Mouse (Mus musculus) left cerebral cortex, postnatal 25 days (tissue): ENCODE results near the gene Olfr1445. TPM values are rescaled to one million over a fixed set of nuclear protein-coding genes. Genes with fewer than 3 reads are reported as not detected.

Source experiments
- DNase-seq, 2 experiments: peaks; one replicate each; pipeline ENCODE4 v3.0.0; 2022; ENCODE audit warnings: low spot score in 2 of 2, mixed read lengths in 1 of 2
- intact Hi-C: fragments of 180-260 bp; cut with DNase I; formaldehyde crosslinking; loops from one replicate; pipeline ENCODE4 v1.15.1; 2025
- total RNA-seq, 2 experiments: library from RNA; stranded (reverse); gene quantifications; 2 replicates each; pipeline ENCODE4 v1.2.3; 2021

Gene Olfr1445
- total RNA-seq = not detected

GRCm38 (mm10) chr19:12883555-12883954 is at the start of gene Olfr1445:
Gene Olfr1445, plus strand, starts transcription at chr19:12883855.
- intact Hi-C loops = no loop called here

GRCm38 (mm10) chr19:12838507-12838906 is 45.1 kb upstream of the Olfr1445 start:
- intact Hi-C loops = no loop called here

More at GRCm38 (mm10) chr19:12883555-12883954, at the start of gene Olfr1445:
- no peak for DNase-seq

GRCm38 (mm10) chr19:12846382-12846781 is 37.3 kb upstream of the Olfr1445 start, which contains the start of gene Gm5244:
Gene Gm5244, plus strand, starts transcription at chr19:12846682.
- intact Hi-C loops = no loop called here
- DNase-seq = no peak

More at GRCm38 (mm10) chr19:12838507-12838906, 45.1 kb upstream of the Olfr1445 start:
- DNase-seq = peak in 1 of 2 experiments; percentile 60

GRCm38 (mm10) chr19:12856983-12857382 is 26.7 kb upstream of the Olfr1445 start, which contains the start of gene Olfr1444:
Gene Olfr1444, plus strand, starts transcription at chr19:12857283.
- DNase-seq = no peak
- intact Hi-C loops = no loop called here

GRCm38 (mm10) chr19:12893424-12893823 is 9.8 kb downstream of the Olfr1445 start, which contains the start of gene Olfr1446:
Gene Olfr1446, minus strand, starts transcription at chr19:12893524.
- no peak for DNase-seq
- intact Hi-C loops = no loop called here

- no peak for DNase-seq
- intact Hi-C loops = no loop called here
These were observed 20.0 kb downstream of the Olfr1445 start, which contains the start of gene Olfr1447 for GRCm38 (mm10) chr19:12903643-12904042. Gene Olfr1447, minus strand, starts transcription at chr19:12903743.

- no peak for DNase-seq
- intact Hi-C loops = no loop called here
These were observed 40.7 kb downstream of the Olfr1445 start, which contains the start of gene Olfr1448 for GRCm38 (mm10) chr19:12924319-12924718. Gene Olfr1448, minus strand, starts transcription at chr19:12924419.

- intact Hi-C loops = no loop called here
- DNase-seq = no peak
These were observed 46.9 kb downstream of the Olfr1445 start, which contains the start of gene Olfr1449 for GRCm38 (mm10) chr19:12930540-12930939. Gene Olfr1449, plus strand, starts transcription at chr19:12930840.

Other genes starting within 250 kb of the Olfr1445 start
- not detected for gene Olfr1442, start 213.4 kb upstream of the Olfr1445 start, total RNA-seq
- gene Olfr1443, start 205.7 kb upstream of the Olfr1445 start, total RNA-seq = not detected
- not detected for gene Keg1, start 188.1 kb upstream of the Olfr1445 start, total RNA-seq
- gene Cntf, start 118.2 kb upstream of the Olfr1445 start, total RNA-seq = 1 to 10 TPM; 2.6 to 3.6 TPM
- gene Zfp91, start 87.7 kb upstream of the Olfr1445 start, total RNA-seq = 10 to 100 TPM; 94.5 to 98.0 TPM
- gene Lpxn, start 87.7 kb upstream of the Olfr1445 start, total RNA-seq = 1 to 10 TPM; 1.4 to 2.0 TPM
- gene Gm5244, start 37.2 kb upstream of the Olfr1445 start, total RNA-seq = not detected
- not detected for gene Olfr1444, start 26.6 kb upstream of the Olfr1445 start, total RNA-seq
- gene Olfr1446, start 9.7 kb downstream of the Olfr1445 start, total RNA-seq = not detected
- not detected for gene Olfr1447, start 19.9 kb downstream of the Olfr1445 start, total RNA-seq
- not detected for gene Olfr1448, start 40.6 kb downstream of the Olfr1445 start, total RNA-seq
- gene Olfr1449, start 47.0 kb downstream of the Olfr1445 start, total RNA-seq = not detected
- not detected for gene Olfr1450, start 66.4 kb downstream of the Olfr1445 start, total RNA-seq
- gene Olfr1451, start 111.2 kb downstream of the Olfr1445 start, total RNA-seq = not detected
- gene Olfr1453, start 144.5 kb downstream of the Olfr1445 start, total RNA-seq = not detected
- gene Olfr1454, start 176.8 kb downstream of the Olfr1445 start, total RNA-seq = not detected
- not detected for gene Olfr1457, start 214.0 kb downstream of the Olfr1445 start, total RNA-seq
- gene Olfr1458, start 222.9 kb downstream of the Olfr1445 start, total RNA-seq = not detected